Mouse (Mus musculus) MEL (cell line): ENCODE measurements at regions not wholly inside any gene's neighbourhood (a gene's known extent, or its start where the extent isn't known, plus 50 kb on each side); places are given as distances from the start of the nearest gene placed in this dataset.

Experiments
- DNase-seq: peaks from one replicate; pipeline ENCODE4 v3.0.0; 2011; ENCODE audit warnings: low read depth, low spot score
- H3K27ac ChIP-seq: 2 replicates; pipeline ENCODE4 v1.5.1; 2012; ENCODE audit warnings: low read depth, mild to moderate bottlenecking, control low read depth, low read length, moderate library complexity; ENCODE audit not compliant: control insufficient read depth
- H3K27me3 ChIP-seq, 2 experiments: fragments of 150-350 bp in 1 of 2; sonication (generic) in 1 of 2; 2 replicates each; pipeline ENCODE4 v1.6.1; 2012; ENCODE audit warnings: low read length in 2 of 2, mild to moderate bottlenecking in 2 of 2, improper control_type of control experiment in 1 of 2, moderate library complexity in 1 of 2; ENCODE audit not compliant: insufficient read depth in 2 of 2, control insufficient read depth in 1 of 2
- H3K36me3 ChIP-seq, 2 experiments: 2 replicates each; pipeline ENCODE4 v1.6.1; 2012 to 2014; ENCODE audit warnings: low read length in 2 of 2, improper control_type of control experiment in 1 of 2, inconsistent platforms in 1 of 2, mild to moderate bottlenecking in 1 of 2; ENCODE audit not compliant: insufficient read depth in 2 of 2, control insufficient read depth in 1 of 2
- H3K4me1 ChIP-seq, 2 experiments: fragments of 150-350 bp in 1 of 2; sonication (generic) in 1 of 2; 2 replicates each; pipeline ENCODE4 v1.6.1; 2012; ENCODE audit warnings: low read length in 2 of 2, improper control_type of control experiment in 1 of 2, mild to moderate bottlenecking in 1 of 2; ENCODE audit not compliant: insufficient read depth in 2 of 2, control insufficient read depth in 1 of 2
- H3K4me3 ChIP-seq, 2 experiments: fragments of 150-350 bp in 1 of 2; sonication (generic) in 1 of 2; 2 replicates each; pipeline ENCODE4 v1.5.1; 2012; ENCODE audit warnings: low read depth in 2 of 2, low read length in 2 of 2, mild to moderate bottlenecking in 2 of 2, moderate library complexity in 2 of 2, control low read depth in 1 of 2, improper control_type of control experiment in 1 of 2; ENCODE audit not compliant: control insufficient read depth in 1 of 2, insufficient read depth in 1 of 2
- H3K79me2 ChIP-seq: 2 replicates; pipeline ENCODE4 v1.6.1; 2012; ENCODE audit warnings: mild to moderate bottlenecking, low read length, moderate library complexity; ENCODE audit not compliant: control insufficient read depth, poor library complexity, insufficient read depth
- H3K9ac ChIP-seq: 2 replicates; pipeline ENCODE4 v1.6.1; 2012; ENCODE audit warnings: low read depth, mild to moderate bottlenecking, control low read depth, low read length, moderate library complexity; ENCODE audit not compliant: control insufficient read depth, poor library complexity, severe bottlenecking
- H3K9me3 ChIP-seq: fragments of 150-350 bp; sonication (generic); replicated peaks from 2 replicates; pipeline ENCODE4 v1.6.1; 2012; ENCODE audit warnings: mild to moderate bottlenecking, low read length, improper control_type of control experiment, moderate library complexity; ENCODE audit not compliant: insufficient read depth
- CHD2 ChIP-seq: IDR thresholded peaks from 2 replicates; pipeline ENCODE4 v1.6.1; 2011; ENCODE audit warnings: low read length, improper control_type of control experiment
- E2F4 ChIP-seq: IDR thresholded peaks from 2 replicates; pipeline ENCODE4 v1.6.1; 2011; ENCODE audit warnings: low read depth, low read length, improper control_type of control experiment, borderline replicate concordance
- EP300 ChIP-seq, 2 experiments: IDR thresholded peaks; 2 replicates each; pipeline ENCODE4 v1.6.1; 2011; ENCODE audit warnings: improper control_type of control experiment in 2 of 2, low read length in 2 of 2, low read depth in 1 of 2, mild to moderate bottlenecking in 1 of 2
- ETS1 ChIP-seq: IDR thresholded peaks from 2 replicates; pipeline ENCODE4 v1.6.1; 2012; ENCODE audit warnings: low read depth, mild to moderate bottlenecking, inconsistent platforms, low read length, improper control_type of control experiment, moderate library complexity
- GATA1 ChIP-seq: IDR thresholded peaks from 2 replicates; pipeline ENCODE4 v1.6.1; 2011; ENCODE audit warnings: low read depth, low read length, improper control_type of control experiment
- MXI1 ChIP-seq: IDR thresholded peaks from 2 replicates; pipeline ENCODE4 v1.6.1; 2011; ENCODE audit warnings: mild to moderate bottlenecking, low read depth, low read length, improper control_type of control experiment
- MYB ChIP-seq: IDR thresholded peaks from 2 replicates; pipeline ENCODE4 v1.6.1; 2011; ENCODE audit warnings: mild to moderate bottlenecking, low read depth, low read length, improper control_type of control experiment
- NRF1 ChIP-seq: IDR thresholded peaks from 2 replicates; pipeline ENCODE4 v1.6.1; 2014; ENCODE audit warnings: low read depth, mild to moderate bottlenecking, inconsistent platforms, low read length, improper control_type of control experiment, moderate library complexity; ENCODE audit not compliant: poor library complexity, insufficient read depth, severe bottlenecking
- POLR2A ChIP-seq, 2 experiments: IDR thresholded peaks; 2 replicates each; pipeline ENCODE4 v1.6.1; 2011 to 2012; ENCODE audit warnings: low read length in 2 of 2, mild to moderate bottlenecking in 2 of 2, control low read depth in 1 of 2, improper control_type of control experiment in 1 of 2, low read depth in 1 of 2, moderate library complexity in 1 of 2; ENCODE audit not compliant: control insufficient read depth in 1 of 2, insufficient read depth in 1 of 2, poor library complexity in 1 of 2
- RAD21 ChIP-seq: IDR thresholded peaks from 2 replicates; pipeline ENCODE4 v1.6.1; 2011; ENCODE audit warnings: mild to moderate bottlenecking, low read depth, low read length, improper control_type of control experiment
- RCOR1 ChIP-seq: IDR thresholded peaks from 2 replicates; pipeline ENCODE4 v1.6.1; 2012; ENCODE audit warnings: low read depth, mild to moderate bottlenecking, inconsistent platforms, low read length, improper control_type of control experiment
- SMC3 ChIP-seq: IDR thresholded peaks from 2 replicates; pipeline ENCODE4 v1.6.1; 2011; ENCODE audit warnings: low read depth, low read length, improper control_type of control experiment
- TBP ChIP-seq: IDR thresholded peaks from 2 replicates; pipeline ENCODE4 v1.8.0; 2011; ENCODE audit warnings: low read depth, low read length, improper control_type of control experiment
- USF1 ChIP-seq: IDR thresholded peaks from 2 replicates; pipeline ENCODE4 v1.6.1; 2014; ENCODE audit warnings: low read depth, mild to moderate bottlenecking, inconsistent platforms, low read length, improper control_type of control experiment, moderate library complexity
- ZMIZ1 ChIP-seq: IDR thresholded peaks from 2 replicates; pipeline ENCODE4 v1.6.1; 2012; ENCODE audit warnings: low read depth, mild to moderate bottlenecking, inconsistent platforms, low read length, improper control_type of control experiment, moderate library complexity

- DNase-seq: no peak
- Histone ChIP-seq H3K79me2 (no peaks in the 10 kb centered on the region), H3K4me1 (no peaks in the 10 kb centered on the region), H3K9me3 (no peaks in the 10 kb centered on the region), H3K4me3 (no peak overlapping the region), H3K36me3 (no peaks in the 10 kb centered on the region), H3K27ac (no peak overlapping the region), H3K9ac (no peak overlapping the region), H3K27me3 (no peaks in the 10 kb centered on the region; a peak in 1 of 4 replicates)
- TF ChIP-seq RCOR1: no peak
- no peak for TF ChIP-seq CHD2
- no peak for TF ChIP-seq TBP
- no peak for TF ChIP-seq ETS1
- no peak for TF ChIP-seq MYB
- TF ChIP-seq EP300 (IDR thresholded peaks at IDR 0.05; ENCODE audit: low read depth in 1 of 2, low read length in 2 of 2): no peak
- TF ChIP-seq SMC3: no peak
- TF ChIP-seq ZMIZ1: no peak
- TF ChIP-seq NRF1: no peak
Observed at GRCm38 (mm10) chr17:89301325-89301724, 100.8 kb upstream of the Fshr start.

GRCm38 (mm10) chr17:89297277-89298002 lies 97.0 kb upstream of the Fshr start:
- Histone ChIP-seq H3K9ac (no peak overlapping the region), H3K79me2 (no peaks in the 10 kb centered on the region), H3K27me3 (no peaks in the 10 kb centered on the region; a peak in 1 of 4 replicates), H3K36me3 (no peaks in the 10 kb centered on the region), H3K4me3 (no peak overlapping the region), H3K4me1 (no peaks in the 10 kb centered on the region), H3K27ac (no peak overlapping the region)
- no peak for DNase-seq
- no peak for TF ChIP-seq POLR2A (IDR thresholded peaks at IDR 0.05; ENCODE audit: control insufficient read depth in 1 of 2, insufficient read depth in 1 of 2, low read depth in 1 of 2, low read length in 2 of 2, poor library complexity in 1 of 2)
- TF ChIP-seq RAD21: peak; percentile 9; the same call in 1 of the 2 replicates
- TF ChIP-seq, all 39 proteins: peak for 1
- H3K9me3 ChIP-seq: no peaks in the 10 kb centered on the region

GRCm38 (mm10) chr17:89281321-89281720 lies 80.8 kb upstream of the Fshr start:
- Histone ChIP-seq H3K36me3 (no peaks in the 10 kb centered on the region), H3K4me3 (no peak overlapping the region), H3K9me3 (no peaks in the 10 kb centered on the region), H3K4me1 (no peaks in the 10 kb centered on the region), H3K27ac (no peak overlapping the region), H3K9ac (no peak overlapping the region), H3K27me3 (no peaks in the 10 kb centered on the region), H3K79me2 (no peaks in the 10 kb centered on the region)
- TF ChIP-seq GATA1 (no peak), E2F4 (no peak), TBP (no peak), USF1 (no peak), MXI1 (no peak)
- DNase-seq: no peak
